Mouse (Mus musculus): ENCODE data around the gene Gm10644.

Gm10644 gene

GRCm38 (mm10) chr8:83980250-83980649 is 25.2 kb upstream of the Gm10644 start:
- DNase-seq, result no peak

DNA sequence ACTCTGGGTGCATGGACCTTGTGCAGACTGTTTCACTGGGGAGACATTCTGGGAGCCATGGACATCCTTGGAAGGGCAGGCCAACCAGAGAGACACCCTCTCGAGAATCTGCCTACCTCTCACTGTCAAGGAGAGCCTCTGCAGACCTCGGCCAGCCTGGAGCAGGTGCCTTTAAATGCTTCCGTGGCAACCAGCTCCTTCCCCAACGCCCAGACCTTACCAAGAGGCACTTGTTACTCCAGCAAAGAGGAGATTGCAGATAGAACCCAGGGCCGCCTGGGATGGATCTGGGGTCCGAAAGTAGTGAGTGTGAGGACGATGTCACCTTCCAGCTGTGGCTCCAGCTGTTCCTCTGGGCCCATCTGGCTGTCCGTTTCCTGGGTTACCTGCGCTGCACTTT is 23.2 kb upstream of the Gm10644 start:
- DNase-seq, result no peak

- no peak for DNase-seq
These were observed 22.6 kb upstream of the Gm10644 start for GRCm38 (mm10) chr8:83977646-83978045.

DNA sequence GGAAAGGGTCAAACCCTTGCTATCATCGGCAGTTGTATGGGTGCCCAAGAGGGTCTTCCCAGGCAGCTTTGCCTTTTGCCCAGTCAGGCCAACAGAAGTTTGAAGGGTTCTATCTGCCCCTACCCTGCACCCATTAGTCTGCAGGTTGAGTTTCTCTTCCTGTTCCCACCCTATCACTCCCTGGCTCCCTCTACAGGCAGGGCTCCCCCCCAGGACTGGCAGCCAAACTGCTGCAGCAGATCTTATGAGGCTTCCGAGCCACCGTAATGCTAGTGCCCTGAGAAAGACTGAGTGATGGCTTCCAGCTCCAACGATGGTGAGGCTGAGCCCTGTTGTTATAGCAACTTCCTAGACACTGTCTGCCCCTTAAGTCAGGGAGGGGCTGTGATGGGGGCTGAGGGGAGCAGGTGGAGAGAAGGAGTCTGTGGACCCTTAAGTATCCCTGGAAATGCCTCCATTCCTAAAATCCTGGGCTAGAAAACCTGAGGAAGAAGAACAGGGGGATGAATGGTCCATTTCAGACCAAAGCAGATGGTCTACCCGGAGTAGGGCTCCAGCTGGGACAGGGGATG is 21.9 kb upstream of the Gm10644 start:
- peak; percentile 34 to 40 for DNase-seq

DNA sequence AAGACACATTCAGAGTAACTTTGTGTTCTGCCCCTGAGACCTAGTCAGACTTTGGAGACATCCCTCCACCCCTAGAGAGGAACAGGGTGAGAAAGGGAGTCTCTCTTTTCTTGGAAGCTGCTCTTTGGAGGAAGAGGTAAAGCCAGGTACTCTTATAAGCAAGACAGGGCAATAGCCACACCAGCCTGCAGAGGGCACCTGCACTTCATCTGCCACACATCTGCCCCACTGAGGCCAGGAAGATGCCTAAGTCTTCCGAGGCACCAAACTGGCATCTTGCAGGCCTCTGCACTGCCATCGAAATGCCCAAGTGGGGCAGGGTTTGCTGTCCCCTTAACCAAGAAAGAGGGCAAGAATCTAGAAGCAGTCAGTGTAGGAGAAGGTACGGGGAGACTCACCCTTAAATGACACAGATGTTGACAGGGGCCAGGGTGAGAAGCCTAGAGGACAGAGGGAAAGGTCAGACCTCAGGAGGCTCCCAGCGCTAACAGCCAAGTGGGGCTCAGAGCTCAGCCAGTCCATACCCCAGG is 21.2 kb upstream of the Gm10644 start:
- peak; percentile 50 to 62 for DNase-seq

- DNase-seq, result no peak
These were observed 19.5 kb upstream of the Gm10644 start for GRCm38 (mm10) chr8:83974521-83974920.

DNA sequence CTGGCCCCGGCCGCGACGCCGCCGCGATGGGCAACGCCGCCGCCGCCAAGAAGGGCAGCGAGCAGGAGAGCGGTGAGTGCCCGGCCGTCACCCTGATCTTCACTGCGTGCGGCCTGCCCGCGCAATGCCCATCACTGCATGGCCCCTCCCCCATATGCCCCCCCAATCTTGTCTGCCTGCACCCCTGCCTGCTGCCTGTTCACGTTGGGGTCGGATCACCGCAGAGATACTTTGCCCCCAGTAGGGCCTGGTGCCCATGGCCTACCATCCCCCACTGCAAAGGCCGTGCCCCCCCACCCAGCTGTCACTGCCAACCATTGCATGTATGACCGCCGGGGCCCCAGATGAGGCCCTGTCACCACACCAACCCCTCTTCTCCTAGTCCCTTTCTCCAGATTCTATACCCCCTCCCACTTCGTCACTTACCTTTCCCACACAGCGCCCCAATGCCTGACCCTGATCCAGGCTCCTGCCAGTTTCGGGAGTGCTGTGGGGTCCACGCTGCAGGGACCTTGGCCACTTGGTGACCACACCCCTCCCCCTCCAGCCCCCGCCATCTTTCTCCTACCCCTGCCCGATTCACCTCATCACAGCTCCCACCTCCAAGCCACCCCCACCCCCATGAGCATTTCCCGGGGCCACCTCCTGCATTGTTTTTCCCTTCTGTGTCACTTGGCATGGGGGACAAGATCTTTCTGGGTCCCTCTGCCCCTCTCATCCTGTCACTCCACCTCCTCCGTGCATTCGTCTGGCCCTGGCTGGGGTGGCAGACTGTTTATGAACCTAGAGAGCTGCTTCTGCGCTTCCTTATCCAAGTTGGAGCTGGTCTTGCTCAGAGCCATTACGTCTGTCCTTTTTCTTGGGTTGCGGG is 18.4 kb upstream of the Gm10644 start:
- DNase-seq, result peak in 1 of 2 experiments; percentile 19

GRCm38 (mm10) chr8:83972150-83973120 is 17.4 kb upstream of the Gm10644 start, which contains the start of gene Prkaca:
Prkaca (plus strand) TSS chr8:83972993.
- DNase-seq, result peak; percentile 94 to 95

- no peak for DNase-seq
These were observed 16.7 kb upstream of the Gm10644 start for GRCm38 (mm10) chr8:83971661-83972060.

GRCm38 (mm10) chr8:83971121-83971520 is 16.1 kb upstream of the Gm10644 start:
- no peak for DNase-seq

- DNase-seq, result no peak
These were observed 12.7 kb upstream of the Gm10644 start for GRCm38 (mm10) chr8:83967701-83968100.

DNA sequence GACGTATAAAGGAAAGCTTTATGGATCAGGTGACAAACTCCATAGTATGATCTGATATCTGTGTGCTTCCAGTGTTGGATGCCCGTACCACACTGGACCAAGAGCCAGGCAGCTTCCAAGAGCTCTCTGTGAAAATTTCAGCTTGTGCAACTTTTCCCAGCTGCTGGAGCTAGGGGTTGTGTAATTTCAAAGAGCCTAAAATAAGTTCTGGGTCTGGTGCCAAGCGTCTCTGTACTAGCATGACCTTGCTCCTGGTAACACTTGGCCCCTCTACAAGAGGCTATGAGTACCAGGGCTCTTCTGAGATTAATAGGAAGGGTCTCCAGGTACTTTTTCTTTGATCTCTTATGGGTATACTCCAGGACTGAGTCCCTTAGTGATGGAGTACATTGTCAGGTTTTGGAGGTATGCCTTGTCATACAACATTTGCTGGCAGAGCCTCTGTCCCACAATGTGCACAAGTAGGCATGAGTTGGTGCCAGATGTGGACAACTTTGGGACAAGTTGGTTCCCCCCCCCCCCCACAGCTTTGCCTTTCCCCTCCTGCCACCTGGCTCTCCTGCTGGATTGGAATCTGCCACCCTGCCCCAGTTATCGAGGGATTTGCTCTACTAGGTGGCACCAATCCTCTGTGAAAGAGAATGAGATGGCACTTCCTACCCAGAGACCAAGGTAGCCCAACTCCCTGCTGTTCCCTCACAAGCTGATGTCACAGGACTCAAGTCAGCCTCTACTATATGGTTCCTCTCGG is 9.2 kb upstream of the Gm10644 start:
- DNase-seq, result no peak

DNA sequence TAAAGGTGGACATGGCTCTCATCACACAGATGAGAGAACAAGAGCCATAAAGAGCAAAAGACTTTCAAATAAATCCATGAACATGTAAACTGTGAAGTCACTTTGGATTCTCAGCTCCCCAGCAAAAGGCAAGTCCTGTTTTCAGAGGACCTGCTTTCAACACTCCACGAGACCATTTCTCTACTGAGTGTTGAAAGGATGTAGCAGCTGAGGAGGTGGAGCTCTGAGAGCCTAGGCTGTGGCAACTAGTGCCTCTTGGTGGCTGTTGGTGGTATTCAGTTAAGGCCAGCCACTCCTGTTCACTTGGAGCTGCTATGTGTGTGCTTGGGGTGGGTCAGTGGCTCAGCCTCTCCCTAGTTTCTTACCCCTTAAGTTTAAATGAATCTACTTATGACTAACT is 1.8 kb upstream of the Gm10644 start:
- DNase-seq, result peak; percentile 41 to 45

DNA sequence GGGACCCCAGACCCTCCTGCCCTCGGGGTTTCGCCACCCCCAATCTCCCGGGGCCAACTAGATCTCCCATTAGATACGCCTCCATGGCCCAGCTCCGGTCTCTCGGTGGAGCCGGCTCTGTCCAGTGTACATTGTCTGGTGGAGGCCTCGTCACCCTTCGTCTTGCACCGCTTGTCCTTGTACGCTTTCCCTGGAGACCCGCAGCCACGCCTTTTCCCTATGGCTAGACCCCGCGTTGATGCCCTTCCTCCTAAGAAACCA is 883 bp upstream of the Gm10644 start:
- DNase-seq, result no peak

GRCm38 (mm10) chr8:83954749-83955105 is 278 bp downstream of the Gm10644 start:
- DNase-seq, result no peak

- DNase-seq, result no peak
These were observed 9.5 kb downstream of the Gm10644 start for GRCm38 (mm10) chr8:83945540-83945939.

DNA sequence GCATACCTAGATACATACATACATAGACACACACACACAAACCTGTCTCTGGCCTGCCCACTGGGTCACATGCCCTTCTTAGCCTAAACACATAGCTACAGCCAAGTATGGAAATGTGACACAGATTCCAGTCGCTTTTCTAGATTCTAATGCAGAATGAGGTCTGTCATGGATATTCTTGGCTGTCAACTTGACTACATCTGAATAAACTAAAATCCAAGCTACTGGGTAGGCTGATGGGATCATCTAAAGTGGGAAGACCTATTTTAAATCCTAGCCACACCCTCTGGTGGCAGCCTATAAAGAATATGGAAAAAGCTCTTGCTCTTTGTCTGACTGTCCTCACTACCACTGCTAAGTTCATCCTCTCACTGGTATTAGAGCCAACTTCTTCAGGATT is 12.6 kb downstream of the Gm10644 start:
- no peak for DNase-seq

DNA sequence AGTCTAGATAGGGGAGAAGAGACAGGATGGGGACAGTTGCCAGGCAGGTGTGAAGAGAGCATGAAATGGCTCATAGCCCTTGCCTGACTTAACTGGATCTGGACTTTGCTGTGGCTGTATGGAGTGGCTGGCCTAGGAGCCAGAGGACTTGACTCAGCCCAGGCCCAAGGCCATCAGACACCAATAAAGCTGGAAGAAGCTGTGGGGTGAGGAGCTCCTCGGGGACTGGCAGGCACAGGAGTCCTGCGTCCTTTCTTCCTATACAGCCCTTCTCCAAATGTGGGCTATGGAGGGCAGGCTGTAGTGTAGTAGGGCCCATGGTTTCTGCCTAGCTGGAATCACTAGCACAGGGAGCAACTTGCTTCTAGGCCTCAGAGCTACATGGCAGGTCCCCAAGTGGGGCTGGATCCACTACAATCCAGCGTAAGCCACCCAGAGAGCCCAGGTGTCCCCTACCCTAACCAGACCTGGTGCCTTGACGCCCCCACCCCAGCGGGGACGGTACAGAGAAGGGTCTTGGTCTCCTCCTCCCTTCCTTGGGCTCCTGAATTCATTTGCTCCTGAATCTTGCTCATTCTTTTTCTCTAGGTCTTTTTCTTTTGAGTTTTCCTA is 13.8 kb downstream of the Gm10644 start:
- DNase-seq, result no peak

- DNase-seq, result no peak
These were observed 16.7 kb downstream of the Gm10644 start for GRCm38 (mm10) chr8:83938330-83938729.

DNA sequence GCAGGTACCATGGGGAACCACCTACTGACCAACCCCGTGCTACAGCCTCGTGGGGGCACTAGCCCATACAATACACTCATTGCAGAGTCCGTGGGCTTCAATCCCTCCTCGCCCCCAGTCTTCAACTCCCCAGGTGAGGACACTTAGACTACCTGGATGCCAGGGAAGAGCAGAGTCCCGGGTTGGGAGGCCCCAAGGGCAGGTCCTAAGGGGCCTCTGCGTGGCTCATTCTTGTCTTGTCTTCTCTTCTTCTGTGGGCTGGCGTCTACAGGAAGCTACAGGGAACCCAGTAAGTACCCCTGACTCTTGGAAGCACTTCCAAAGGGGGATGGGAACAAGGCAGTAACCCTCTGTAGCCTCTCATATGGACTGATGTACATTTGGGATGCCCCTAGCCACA is 17.4 kb downstream of the Gm10644 start:
- no peak for DNase-seq

- DNase-seq, result no peak
These were observed 19.6 kb downstream of the Gm10644 start for GRCm38 (mm10) chr8:83935435-83935834.

DNA sequence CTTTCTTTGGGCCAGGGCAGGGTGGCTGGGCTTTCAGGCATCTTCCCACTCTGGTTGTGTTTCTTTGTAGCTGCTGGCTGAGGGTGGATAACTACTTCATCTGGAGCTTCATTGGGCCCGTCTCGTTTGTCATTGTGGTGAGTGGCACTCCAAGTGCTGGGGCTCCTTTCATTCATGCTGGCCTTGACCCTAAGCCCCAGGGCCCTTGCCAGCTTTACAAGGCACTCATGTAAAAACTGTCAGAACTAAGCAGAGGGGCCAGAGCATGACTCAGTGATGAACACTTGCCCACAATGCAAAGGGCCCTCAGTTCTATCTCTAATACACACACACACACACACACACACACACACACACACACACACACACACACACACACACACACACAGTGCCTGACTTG is 20.0 kb downstream of the Gm10644 start:
- DNase-seq, result no peak
